Mouse (Mus musculus): ENCODE data around the gene Tufm. TPM values are rescaled to one million over a fixed set of nuclear protein-coding genes. Genes with fewer than 3 reads are reported as not detected.

Gene Tufm
- total RNA-seq, 2 experiments from 2014 or later, result 79.7 to 88.9 TPM

DNA sequence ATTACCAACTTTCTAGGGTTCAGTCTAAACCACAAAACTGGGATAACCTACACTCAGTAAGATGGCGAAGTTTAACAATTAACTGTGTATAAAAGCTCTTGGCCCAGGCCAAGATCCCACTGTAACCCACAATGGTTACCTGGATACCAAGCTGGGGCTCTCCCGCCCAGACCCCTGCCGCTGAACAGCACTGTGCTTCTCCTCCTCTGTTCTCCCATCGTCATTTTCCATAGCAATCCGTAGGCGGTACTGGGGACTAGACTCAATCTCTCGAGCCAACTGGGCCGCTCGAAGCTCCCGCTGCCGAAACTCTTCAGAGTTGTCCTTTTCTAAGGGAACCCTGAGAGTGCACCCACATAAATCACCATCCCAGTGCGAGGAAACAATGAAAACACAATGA, 10.8 kb downstream of the Tufm start:
- DNase-seq (ENCODE audit: low spot score in 2 of 2), result no peak

DNA sequence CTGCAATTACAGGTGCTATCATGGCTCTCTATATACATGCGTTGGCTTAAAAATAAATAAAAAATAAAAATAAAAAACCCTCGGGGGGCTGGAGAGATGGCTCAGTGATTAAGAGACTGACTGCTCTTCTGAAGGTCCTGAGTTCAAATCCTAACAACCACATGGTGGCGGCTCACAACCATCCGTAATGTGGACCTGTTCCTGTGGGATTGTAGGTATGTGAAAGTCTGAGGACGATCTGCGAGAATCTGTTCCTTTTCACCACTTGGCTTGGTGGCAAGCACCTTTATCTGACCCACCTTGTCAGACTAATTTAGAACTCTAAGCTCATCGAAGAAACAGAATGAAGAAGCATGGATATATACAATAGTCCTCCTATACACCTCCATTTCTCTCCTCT, 12.3 kb downstream of the Tufm start:
- DNase-seq (ENCODE audit: low spot score in 2 of 2), result no peak

DNA sequence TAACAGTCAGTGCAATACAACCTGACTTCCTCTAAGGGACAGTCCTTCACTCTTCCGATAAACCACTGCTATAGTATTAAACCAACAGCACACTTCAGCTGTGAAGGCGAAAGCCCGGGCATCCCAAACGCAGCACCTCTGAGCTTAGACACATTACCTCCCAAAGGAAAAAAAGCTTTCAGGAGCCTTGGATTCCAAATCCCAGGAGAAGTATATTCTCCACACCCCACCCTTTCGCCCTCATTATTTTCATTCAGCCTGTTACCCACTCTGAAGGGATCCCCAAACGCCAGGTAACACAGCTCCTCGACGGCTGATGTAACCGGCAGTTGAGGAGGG, 14.5 kb downstream of the Tufm start:
- DNase-seq (ENCODE audit: low spot score in 2 of 2), result no peak

DNA sequence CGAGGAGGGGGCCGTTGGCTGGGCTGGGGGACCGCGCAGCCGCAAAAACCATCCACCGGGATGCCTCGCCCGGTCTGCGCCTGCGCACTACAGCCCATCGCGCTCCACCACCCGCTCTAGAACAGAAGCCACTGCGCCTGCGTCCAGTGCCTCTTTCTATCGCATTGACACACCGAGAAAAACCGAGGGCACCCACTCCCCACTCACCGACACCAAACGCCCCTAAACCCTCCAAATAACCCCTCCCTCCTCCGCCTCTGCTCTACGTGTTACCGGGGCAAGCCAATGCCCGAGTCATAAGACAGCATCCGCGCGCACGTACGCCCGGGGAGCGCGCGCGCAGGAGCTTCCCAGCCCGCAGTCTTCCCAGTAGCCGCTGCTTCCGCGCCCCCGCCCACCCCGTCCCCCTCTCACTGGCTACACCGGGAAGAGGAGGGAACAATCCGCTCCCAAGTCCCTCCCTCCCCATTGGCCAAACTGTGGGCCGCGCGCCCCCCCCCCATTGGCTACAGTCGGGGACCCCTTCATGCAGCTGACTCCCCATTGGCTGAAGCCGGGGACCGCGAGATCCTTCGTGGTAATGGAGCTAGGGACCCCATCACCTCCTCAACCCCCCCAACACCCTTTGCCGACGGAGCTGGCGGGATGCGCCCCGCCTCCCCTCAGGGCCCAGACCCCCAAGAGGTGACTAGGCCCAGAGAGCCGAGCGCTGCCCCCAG, 15.0 kb downstream of the Tufm start:
- DNase-seq (ENCODE audit: low spot score in 2 of 2), result peak; percentile 96 to 97

DNA sequence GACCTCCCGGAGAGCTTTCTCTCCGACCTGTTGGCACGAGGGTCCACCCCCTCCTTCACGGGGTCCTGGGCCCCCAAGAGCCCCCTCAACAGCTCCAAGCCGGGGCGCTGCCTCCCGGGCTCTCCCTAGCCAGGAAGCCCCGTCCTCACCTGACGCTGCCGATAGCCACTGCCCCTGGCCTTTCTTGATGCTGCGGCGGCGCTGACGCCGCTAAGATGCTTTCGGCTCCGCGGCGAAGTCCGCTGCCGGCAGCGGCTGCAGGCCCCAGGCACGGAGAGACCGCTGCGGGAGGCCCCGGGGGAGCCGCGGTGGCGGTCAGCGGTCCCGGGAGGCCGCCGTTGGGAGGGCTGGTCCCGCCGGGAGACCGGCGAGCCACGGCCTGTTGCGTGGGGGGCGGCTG, 15.6 kb downstream of the Tufm start:
- DNase-seq (ENCODE audit: low spot score in 2 of 2), result no peak

DNA sequence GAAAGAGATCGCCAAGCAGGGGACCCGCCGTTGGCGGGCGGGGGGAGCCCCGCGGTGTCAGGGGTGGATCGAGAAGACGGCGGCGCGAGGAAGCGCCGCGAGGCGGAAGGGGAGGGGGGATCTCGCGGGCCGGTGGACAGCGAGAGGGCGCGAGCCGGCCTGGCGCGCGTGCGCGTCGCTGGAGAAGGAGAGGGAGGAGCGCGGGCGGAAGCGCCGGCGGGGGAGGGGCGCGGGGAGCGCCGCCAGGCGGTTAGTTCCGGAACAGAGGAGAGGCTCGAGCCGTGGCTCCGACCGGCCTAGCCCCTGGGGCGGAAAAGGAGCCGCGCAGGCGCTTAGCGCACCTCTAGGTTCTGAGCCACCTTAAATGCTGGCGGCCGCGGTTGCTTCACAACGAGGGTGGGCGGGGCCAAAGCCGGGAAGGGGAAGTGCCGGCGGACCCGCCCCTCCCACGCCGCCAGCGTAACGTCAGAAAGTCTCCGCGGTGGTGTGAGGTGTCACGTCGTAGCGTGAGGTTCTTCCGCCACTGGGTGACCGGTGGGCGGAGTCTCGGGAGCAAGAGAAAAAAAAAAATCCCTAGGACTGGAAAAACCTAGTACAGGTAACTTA, 16.2 kb downstream of the Tufm start, which contains the start of gene Atxn2l:
Atxn2l (minus strand) TSS at position 165 of the 606 bp plus-strand sequence.
- DNase-seq (ENCODE audit: low spot score in 2 of 2), result peak; percentile 98 to 99

DNA sequence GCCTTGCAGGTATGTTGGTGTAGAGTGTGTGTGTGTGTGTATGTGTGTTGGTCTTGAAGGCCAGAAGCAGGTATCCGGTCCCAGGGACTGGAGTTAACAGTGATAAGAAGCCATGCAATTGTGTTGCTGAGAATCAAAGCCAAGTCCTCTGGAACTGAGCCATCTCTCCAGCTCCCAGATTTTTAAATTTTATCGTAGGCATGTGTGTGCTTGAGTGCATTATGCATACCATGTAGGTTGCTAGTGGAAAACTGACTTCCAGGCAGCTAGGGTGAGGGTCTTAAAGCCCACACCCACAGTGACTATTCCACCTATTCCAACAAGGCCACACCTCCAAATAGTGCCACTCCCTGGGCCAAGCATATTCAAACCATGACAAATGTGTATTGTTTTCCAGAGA, 17.8 kb downstream of the Tufm start:
- DNase-seq (ENCODE audit: low spot score in 2 of 2), result no peak

DNA sequence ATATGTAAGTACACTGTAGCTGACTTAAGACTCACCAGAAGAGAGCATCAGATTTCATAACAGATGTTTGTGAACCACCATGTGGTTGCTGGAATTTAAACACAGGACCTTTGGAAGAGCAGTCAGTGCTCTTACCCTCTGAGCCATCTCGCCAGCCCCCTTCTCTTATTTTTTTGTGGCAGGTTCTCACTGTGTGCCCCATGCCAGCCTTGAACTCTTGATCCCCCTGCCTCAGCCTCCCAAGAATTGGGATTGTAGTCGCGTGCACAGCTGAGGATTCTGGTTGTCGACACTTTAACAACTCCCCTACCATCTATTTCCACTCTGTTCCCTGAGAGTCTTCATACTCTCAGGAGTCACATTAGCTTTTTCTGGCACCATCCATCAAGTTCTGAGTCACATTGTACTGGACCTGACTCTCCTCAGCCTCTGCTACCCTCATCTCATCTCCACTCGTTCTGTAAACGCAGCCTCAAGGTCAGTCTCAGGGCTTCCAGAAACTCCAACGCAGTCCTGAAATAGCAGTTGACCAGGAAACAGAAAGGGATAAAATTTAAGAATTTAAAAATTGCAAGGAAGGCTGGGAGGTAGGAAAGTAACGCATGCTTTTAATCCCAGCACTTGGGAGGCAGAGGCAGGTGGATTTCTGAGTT, 20.1 kb downstream of the Tufm start:
- no peak for DNase-seq (ENCODE audit: low spot score in 2 of 2)

DNA sequence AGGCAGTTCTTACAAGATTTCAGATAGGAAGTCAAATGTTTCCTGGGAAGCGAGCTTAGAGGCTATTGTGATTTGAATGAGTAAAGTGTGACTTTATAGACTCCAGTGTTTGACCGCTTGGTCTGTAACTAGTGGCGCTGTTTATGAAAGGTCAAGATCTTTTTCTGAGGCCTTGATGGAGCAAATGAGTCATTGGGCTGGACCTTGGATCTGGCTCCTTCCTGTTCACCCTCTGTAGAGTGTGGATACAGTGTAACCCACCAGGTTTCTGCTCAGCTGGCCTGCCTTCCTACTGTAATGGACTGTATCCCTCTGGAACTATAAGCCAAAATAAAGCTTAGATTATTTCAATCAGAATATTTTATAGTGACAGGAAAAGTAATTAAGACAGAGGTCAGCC, 24.1 kb downstream of the Tufm start:
- no peak for DNase-seq (ENCODE audit: low spot score in 2 of 2)

DNA sequence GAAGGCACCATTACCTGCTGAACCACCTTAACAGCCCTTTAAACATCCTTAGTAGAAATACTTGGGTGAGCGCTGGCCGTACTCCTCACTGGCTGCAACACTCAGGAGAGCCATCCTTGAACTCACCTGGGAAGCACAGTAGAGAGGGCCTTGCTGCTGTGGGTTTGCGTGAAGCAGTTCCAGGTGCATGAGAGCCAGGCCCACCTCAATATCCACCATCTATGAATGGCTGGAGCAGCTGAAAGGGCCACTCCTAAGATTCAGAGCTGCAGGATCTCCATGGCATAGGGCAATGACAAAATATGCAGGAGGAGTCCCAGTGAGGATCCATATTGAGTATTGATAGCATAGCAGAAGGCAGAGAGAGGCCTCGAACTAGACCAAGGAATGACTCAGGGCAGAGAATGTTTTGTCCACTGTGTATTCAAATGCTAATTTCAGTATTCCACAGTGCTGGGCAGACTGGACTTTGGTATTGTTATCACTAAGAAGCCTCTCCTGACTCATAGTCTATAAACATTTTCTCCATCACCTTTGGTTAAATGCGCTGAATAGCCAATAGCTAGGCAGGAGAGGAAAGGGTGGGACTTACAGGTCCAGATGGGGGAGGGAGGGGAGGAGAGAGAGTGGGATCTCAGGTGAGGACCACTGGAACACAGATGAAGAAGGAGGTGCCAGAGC, 31.2 kb downstream of the Tufm start:
- DNase-seq (ENCODE audit: low spot score in 2 of 2), result no peak

DNA sequence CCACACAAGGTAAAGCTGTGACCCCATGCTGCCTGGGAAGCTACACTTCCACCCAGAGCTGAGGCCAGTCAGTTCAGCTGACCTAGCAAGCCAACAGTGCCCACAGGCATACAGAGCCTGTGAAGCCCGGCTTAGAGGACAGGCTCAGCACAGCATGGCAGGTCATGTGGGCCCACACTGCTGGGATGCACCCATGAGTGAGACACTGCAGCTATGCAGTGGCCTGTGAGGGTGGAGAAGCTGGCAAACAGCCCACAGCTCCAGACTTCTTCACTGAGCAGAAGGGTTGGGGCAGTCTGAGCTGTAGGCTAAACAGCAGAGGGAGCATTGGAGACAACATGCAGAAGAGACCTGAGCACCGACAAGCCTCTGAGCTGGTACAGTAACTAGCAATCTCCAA, 32.4 kb downstream of the Tufm start:
- peak in 1 of 2 experiments; percentile 22 for DNase-seq (ENCODE audit: low spot score in 2 of 2)

DNA sequence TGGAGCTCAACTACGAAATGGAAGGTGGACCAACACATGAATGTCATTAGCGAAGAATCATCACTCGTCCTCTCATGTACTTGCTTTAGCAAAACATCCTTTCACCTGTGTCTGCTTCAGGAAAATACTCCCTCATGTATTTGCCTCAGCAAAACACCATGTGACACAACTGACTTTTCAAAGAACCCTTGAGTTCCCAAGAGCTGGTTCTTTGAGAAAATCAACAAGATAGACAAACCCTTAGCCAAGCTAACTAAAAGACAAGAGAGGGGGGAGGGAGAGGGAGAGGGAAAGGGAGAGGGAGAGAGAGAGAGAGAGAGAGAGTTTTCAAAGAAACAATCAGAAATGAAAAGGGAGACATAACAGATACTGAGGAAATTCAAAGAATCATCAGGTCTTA, 36.2 kb downstream of the Tufm start:
- DNase-seq (ENCODE audit: low spot score in 2 of 2), result no peak

DNA sequence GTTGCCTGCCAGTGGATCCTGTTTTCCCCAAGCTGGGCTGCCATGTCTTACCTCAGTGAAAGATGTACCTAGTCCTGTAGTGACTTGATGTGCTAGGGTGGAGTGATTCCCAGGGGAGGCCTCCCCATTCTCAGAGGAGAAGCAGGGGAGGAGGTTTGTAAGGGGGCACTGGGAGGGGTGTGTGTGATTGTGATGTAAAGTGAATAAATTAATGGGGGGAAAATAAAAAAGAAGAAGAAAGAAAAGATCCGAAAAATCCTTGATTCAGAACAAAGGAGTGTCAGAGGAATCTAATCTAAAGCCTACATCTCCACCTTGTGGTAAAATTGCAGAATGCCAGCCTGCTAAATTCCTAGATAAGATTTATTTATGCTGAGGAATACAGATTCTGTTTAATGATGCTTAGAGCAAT, 41.0 kb downstream of the Tufm start:
- peak; percentile 39 to 73 for DNase-seq (ENCODE audit: low spot score in 2 of 2)

DNA sequence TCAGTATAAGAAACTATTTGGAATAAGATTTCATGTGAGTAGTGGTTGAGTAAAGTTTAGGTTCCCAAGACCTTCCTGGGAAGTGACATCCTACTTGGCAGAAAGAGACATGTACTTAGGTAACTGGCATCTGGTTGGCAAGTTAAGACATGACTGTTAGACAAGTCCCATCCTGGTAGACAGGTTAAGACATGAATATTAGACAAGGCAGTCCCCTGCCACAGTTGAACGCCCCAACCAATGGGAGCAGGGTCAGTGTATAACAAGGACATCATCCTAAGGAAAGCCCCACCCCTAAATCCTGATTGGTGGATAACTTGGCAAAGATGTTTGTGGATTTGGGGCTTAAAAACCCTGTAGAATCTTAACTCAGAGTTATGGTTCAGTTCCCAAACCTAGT, 46.3 kb downstream of the Tufm start:
- DNase-seq (ENCODE audit: low spot score in 2 of 2), result no peak

DNA sequence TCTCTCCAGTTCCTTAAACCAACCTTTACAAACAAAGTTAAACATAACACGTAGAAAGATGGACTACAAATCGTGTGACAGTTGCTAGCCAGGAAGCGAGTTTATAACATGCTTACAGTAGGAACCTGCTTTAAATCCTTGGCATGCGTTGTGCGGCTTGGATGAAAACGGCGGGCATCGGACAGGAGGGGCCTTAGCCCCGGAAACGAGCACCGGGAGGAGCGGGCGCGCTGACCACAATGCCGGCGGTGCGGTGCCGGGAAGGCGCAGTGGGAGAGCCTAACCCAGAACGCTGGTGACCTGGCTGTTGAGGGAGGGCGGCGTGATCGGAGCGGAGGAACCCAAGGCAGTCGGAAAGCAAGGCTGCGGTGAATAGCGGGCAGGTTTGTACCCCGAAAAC, 48.6 kb downstream of the Tufm start:
- no peak for DNase-seq (ENCODE audit: low spot score in 2 of 2)

DNA sequence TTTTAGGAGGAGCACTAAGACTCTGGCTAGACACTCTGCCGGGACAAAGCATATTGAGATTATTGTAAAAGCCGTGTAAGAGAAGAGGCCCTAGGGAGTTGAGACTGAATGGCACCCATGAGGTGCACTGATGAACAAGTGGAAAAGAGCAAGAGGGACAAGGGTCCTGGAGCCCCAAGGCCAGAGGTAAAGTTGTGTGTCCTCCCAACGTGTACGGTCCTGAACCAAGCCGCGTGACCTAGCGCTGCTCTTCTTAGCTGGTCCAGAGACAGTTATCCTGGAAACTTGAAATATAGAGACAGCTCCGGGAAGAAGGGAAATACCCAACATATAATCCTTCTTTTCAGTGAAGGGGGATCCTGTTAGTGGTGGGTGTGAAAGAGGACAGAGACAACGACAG, 49.3 kb downstream of the Tufm start:
- no peak for DNase-seq (ENCODE audit: low spot score in 2 of 2)

DNA sequence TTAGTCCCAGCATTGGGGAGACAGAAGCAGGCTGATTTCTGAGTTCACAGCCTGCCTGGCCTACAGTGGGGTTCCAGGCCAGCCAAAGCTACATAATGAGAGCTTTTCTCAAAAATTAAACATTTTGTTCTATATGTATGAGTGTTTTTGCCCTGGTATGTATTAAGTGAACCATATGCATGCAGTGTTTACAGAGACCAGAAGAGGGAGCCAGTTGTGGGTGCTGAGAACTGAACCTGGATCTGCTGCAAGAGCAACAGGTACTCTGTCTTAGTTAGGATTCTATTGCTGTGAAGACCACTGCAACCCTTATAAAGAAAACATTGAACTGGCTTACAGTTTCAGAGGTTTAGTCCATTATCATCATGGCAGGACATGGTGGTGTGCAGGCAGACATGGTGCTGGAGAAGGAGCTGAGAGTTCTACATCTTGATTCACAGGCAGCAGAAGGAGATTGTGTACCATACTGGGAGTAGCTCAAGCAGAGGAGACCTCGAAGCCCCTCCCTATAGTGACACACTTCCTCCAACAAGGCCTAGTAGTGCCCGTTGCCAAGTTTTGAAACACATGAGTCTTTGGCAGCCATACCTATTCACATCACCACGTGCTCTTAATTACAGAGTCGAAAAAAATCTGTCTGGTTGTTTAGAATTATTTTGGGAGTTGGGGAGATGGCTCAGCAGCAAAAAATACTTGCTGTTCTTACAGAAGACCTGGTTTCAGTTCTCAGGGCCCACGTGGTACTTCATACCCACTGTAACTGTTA, 50.8 kb downstream of the Tufm start:
- DNase-seq (ENCODE audit: low spot score in 2 of 2), result peak in 1 of 2 experiments; percentile 55

Measured in layer of hippocampus, postnatal 14 days (tissue).